Mouse (Mus musculus): ENCODE results near the gene Tspan3. TPM values are rescaled to one million over a fixed set of nuclear protein-coding genes. Genes with fewer than 3 reads are reported as not detected.

Gene Tspan3
- 641 and 689 TPM in 2 replicates for polyA plus RNA-seq (2015; fragmentation: Nextera tagmentation; extraction: Ambion mirVana)

- no peak within 1 kb of the TSS for H3K27ac ChIP-seq (ENCODE audit: low read depth, low read length)
- ATAC-seq: no peak
- no peaks in the 10 kb centered on the region for H3K27me3 ChIP-seq (replicated peaks; ENCODE audit: control insufficient read depth, insufficient read depth, low read length)
- 95% methylated on average over 6 of the region's 6 CpGs for WGBS
- H3K9me3 ChIP-seq (ENCODE audit: control insufficient read depth, low read length): no peaks in the 10 kb centered on the region
- H3K4me3 ChIP-seq (ENCODE audit: low read length): no peak within 1 kb of the TSS
- H3K9ac ChIP-seq (ENCODE audit: low read depth, low read length): no peak within 1 kb of the TSS
- H3K4me1 ChIP-seq (ENCODE audit: control insufficient read depth, insufficient read depth, low read depth, low read length): peaks cover 7% of the 10 kb centered on the region; the same call in 1 of the 2 replicates
- H3K4me2 ChIP-seq (ENCODE audit: low read length): no peak within 1 kb of the TSS
- no peaks in the 10 kb centered on the region for H3K36me3 ChIP-seq (ENCODE audit: control insufficient read depth, insufficient read depth, low read length)
Measured at GRCm38 (mm10) chr9:56165377-56165776, at the start of gene Tspan3. Gene Tspan3, minus strand, starts transcription at chr9:56165477.

GRCm38 (mm10) chr9:56213451-56214291 lies 48.4 kb upstream of the Tspan3 start:
- peak; percentile 82; the same call in 1 of the 2 replicates for ATAC-seq
- Histone ChIP-seq H3K4me1 (ENCODE audit: control insufficient read depth, insufficient read depth, low read depth, low read length) (peaks cover 5% of the 10 kb centered on the region; the same call in 1 of the 2 replicates), H3K4me3 (ENCODE audit: low read length) (peak overlapping the region; percentile 25), H3K27ac (ENCODE audit: low read depth, low read length) (no peak overlapping the region), H3K4me2 (ENCODE audit: low read length) (peak overlapping the region; percentile 51), H3K27me3 (replicated peaks; ENCODE audit: control insufficient read depth, insufficient read depth, low read length) (no peaks in the 10 kb centered on the region), H3K9ac (ENCODE audit: low read depth, low read length) (peak overlapping the region; percentile 55), H3K36me3 (ENCODE audit: control insufficient read depth, insufficient read depth, low read length) (no peaks in the 10 kb centered on the region), H3K9me3 (ENCODE audit: control insufficient read depth, low read length) (no peaks in the 10 kb centered on the region)
- 8% methylated on average over 11 of the region's 11 CpGs for WGBS

- Histone ChIP-seq H3K36me3 (ENCODE audit: control insufficient read depth, insufficient read depth, low read length) (no peaks in the 10 kb centered on the region), H3K9ac (ENCODE audit: low read depth, low read length) (no peak overlapping the region), H3K9me3 (ENCODE audit: control insufficient read depth, low read length) (no peaks in the 10 kb centered on the region), H3K4me1 (ENCODE audit: control insufficient read depth, insufficient read depth, low read depth, low read length) (peaks cover 4% of the 10 kb centered on the region; the same call in 1 of the 2 replicates), H3K27ac (ENCODE audit: low read depth, low read length) (no peak overlapping the region), H3K4me3 (ENCODE audit: low read length) (no peak overlapping the region), H3K27me3 (replicated peaks; ENCODE audit: control insufficient read depth, insufficient read depth, low read length) (no peaks in the 10 kb centered on the region), H3K4me2 (ENCODE audit: low read length) (no peak overlapping the region)
- no peak for ATAC-seq
- WGBS: 82% methylated on average over 8 of the region's 8 CpGs
Measured at GRCm38 (mm10) chr9:56208817-56209216, 43.5 kb upstream of the Tspan3 start.

- Histone ChIP-seq H3K27ac (ENCODE audit: low read depth, low read length) (no peak overlapping the region), H3K4me2 (ENCODE audit: low read length) (no peak overlapping the region)
Measured at GRCm38 (mm10) chr9:56207516-56207915, 42.2 kb upstream of the Tspan3 start.

GRCm38 (mm10) chr9:56207083-56207482 lies 41.8 kb upstream of the Tspan3 start:
- 92% methylated on average over 10 of the region's 10 CpGs for WGBS
- no peak overlapping the region for H3K4me2 ChIP-seq (ENCODE audit: low read length)
- no peak for ATAC-seq
- H3K27me3 ChIP-seq (replicated peaks; ENCODE audit: control insufficient read depth, insufficient read depth, low read length): no peaks in the 10 kb centered on the region
- H3K4me1 ChIP-seq (ENCODE audit: control insufficient read depth, insufficient read depth, low read depth, low read length): no peaks in the 10 kb centered on the region
- no peaks in the 10 kb centered on the region for H3K9me3 ChIP-seq (ENCODE audit: control insufficient read depth, low read length)
- no peak overlapping the region for H3K27ac ChIP-seq (ENCODE audit: low read depth, low read length)
- H3K9ac ChIP-seq (ENCODE audit: low read depth, low read length): no peak overlapping the region
- no peak overlapping the region for H3K4me3 ChIP-seq (ENCODE audit: low read length)
- H3K36me3 ChIP-seq (ENCODE audit: control insufficient read depth, insufficient read depth, low read length): no peaks in the 10 kb centered on the region

More at GRCm38 (mm10) chr9:56207516-56207915, 42.2 kb upstream of the Tspan3 start:
- 84% methylated on average over 5 of the region's 5 CpGs for WGBS
- Histone ChIP-seq H3K4me1 (ENCODE audit: control insufficient read depth, insufficient read depth, low read depth, low read length) (no peaks in the 10 kb centered on the region), H3K27me3 (replicated peaks; ENCODE audit: control insufficient read depth, insufficient read depth, low read length) (no peaks in the 10 kb centered on the region), H3K4me3 (ENCODE audit: low read length) (no peak overlapping the region), H3K36me3 (ENCODE audit: control insufficient read depth, insufficient read depth, low read length) (no peaks in the 10 kb centered on the region), H3K9ac (ENCODE audit: low read depth, low read length) (no peak overlapping the region), H3K9me3 (ENCODE audit: control insufficient read depth, low read length) (no peaks in the 10 kb centered on the region)
- ATAC-seq: no peak

- no peak overlapping the region for H3K27ac ChIP-seq (ENCODE audit: low read depth, low read length)
- WGBS: 81% methylated on average over 11 of the region's 11 CpGs
- H3K9ac ChIP-seq (ENCODE audit: low read depth, low read length): no peak overlapping the region
- no peaks in the 10 kb centered on the region for H3K9me3 ChIP-seq (ENCODE audit: control insufficient read depth, low read length)
- no peak for ATAC-seq
- no peak overlapping the region for H3K4me3 ChIP-seq (ENCODE audit: low read length)
- no peak overlapping the region for H3K4me2 ChIP-seq (ENCODE audit: low read length)
- no peaks in the 10 kb centered on the region for H3K36me3 ChIP-seq (ENCODE audit: control insufficient read depth, insufficient read depth, low read length)
- no peaks in the 10 kb centered on the region for H3K27me3 ChIP-seq (replicated peaks; ENCODE audit: control insufficient read depth, insufficient read depth, low read length)
- 0 out of 2 replicates have a peak, but pooled peaks cover 3% of the 10 kb centered on the region for H3K4me1 ChIP-seq (ENCODE audit: control insufficient read depth, insufficient read depth, low read depth, low read length)
Measured at GRCm38 (mm10) chr9:56205336-56205735, 40.1 kb upstream of the Tspan3 start.

- no peak overlapping the region for H3K9ac ChIP-seq (ENCODE audit: low read depth, low read length)
- no peaks in the 10 kb centered on the region for H3K27me3 ChIP-seq (replicated peaks; ENCODE audit: control insufficient read depth, insufficient read depth, low read length)
- H3K4me2 ChIP-seq (ENCODE audit: low read length): no peak overlapping the region
- no peak for ATAC-seq
- no peak overlapping the region for H3K4me3 ChIP-seq (ENCODE audit: low read length)
- H3K27ac ChIP-seq (ENCODE audit: low read depth, low read length): no peak overlapping the region
- no peaks in the 10 kb centered on the region for H3K36me3 ChIP-seq (ENCODE audit: control insufficient read depth, insufficient read depth, low read length)
- H3K9me3 ChIP-seq (ENCODE audit: control insufficient read depth, low read length): no peaks in the 10 kb centered on the region
- H3K4me1 ChIP-seq (ENCODE audit: control insufficient read depth, insufficient read depth, low read depth, low read length): 0 out of 2 replicates have a peak, but pooled peaks cover 3% of the 10 kb centered on the region
- WGBS: 91% methylated on average over 4 of the region's 4 CpGs
Measured at GRCm38 (mm10) chr9:56204316-56204715, 39.0 kb upstream of the Tspan3 start.

- Histone ChIP-seq H3K36me3 (ENCODE audit: control insufficient read depth, insufficient read depth, low read length) (no peaks in the 10 kb centered on the region), H3K27ac (ENCODE audit: low read depth, low read length) (no peak overlapping the region), H3K4me3 (ENCODE audit: low read length) (no peak overlapping the region), H3K27me3 (replicated peaks; ENCODE audit: control insufficient read depth, insufficient read depth, low read length) (no peaks in the 10 kb centered on the region), H3K9me3 (ENCODE audit: control insufficient read depth, low read length) (no peaks in the 10 kb centered on the region), H3K9ac (ENCODE audit: low read depth, low read length) (0 out of 2 replicates have a peak overlapping the region, but pooled peaks have one; percentile 44), H3K4me2 (ENCODE audit: low read length) (no peak overlapping the region), H3K4me1 (ENCODE audit: control insufficient read depth, insufficient read depth, low read depth, low read length) (0 out of 2 replicates have a peak, but pooled peaks cover 3% of the 10 kb centered on the region)
- ATAC-seq: peak; percentile 83
- 41% methylated on average over 14 of the region's 14 CpGs for WGBS
Measured at GRCm38 (mm10) chr9:56200645-56201314, 35.5 kb upstream of the Tspan3 start.

- Histone ChIP-seq H3K27me3 (replicated peaks; ENCODE audit: control insufficient read depth, insufficient read depth, low read length) (no peaks in the 10 kb centered on the region), H3K4me1 (ENCODE audit: control insufficient read depth, insufficient read depth, low read depth, low read length) (0 out of 2 replicates have a peak, but pooled peaks cover 3% of the 10 kb centered on the region), H3K4me2 (ENCODE audit: low read length) (no peak overlapping the region), H3K27ac (ENCODE audit: low read depth, low read length) (no peak overlapping the region), H3K36me3 (ENCODE audit: control insufficient read depth, insufficient read depth, low read length) (no peaks in the 10 kb centered on the region), H3K9me3 (ENCODE audit: control insufficient read depth, low read length) (no peaks in the 10 kb centered on the region), H3K9ac (ENCODE audit: low read depth, low read length) (no peak overlapping the region), H3K4me3 (ENCODE audit: low read length) (no peak overlapping the region)
- ATAC-seq: no peak
- 67% methylated on average over 2 of the region's 2 CpGs for WGBS
Measured at GRCm38 (mm10) chr9:56200200-56200599, 34.9 kb upstream of the Tspan3 start.
